Mouse (Mus musculus) cerebellum, postnatal 36 days (tissue): ENCODE data around the gene Cachd1.

Source experiments
- DNase-seq, 2 experiments: peaks; one replicate each; pipeline ENCODE4 v3.0.0; 2021 to 2022; ENCODE audit warnings: mixed read lengths in 2 of 2

Gene Cachd1

GRCm38 (mm10) chr4:101076425-101076824 is 299.9 kb downstream of the Cachd1 start:
- no peak for DNase-seq
